9 mouse cellular contexts compared by ENCODE assay signal in the genomic region with DNA sequence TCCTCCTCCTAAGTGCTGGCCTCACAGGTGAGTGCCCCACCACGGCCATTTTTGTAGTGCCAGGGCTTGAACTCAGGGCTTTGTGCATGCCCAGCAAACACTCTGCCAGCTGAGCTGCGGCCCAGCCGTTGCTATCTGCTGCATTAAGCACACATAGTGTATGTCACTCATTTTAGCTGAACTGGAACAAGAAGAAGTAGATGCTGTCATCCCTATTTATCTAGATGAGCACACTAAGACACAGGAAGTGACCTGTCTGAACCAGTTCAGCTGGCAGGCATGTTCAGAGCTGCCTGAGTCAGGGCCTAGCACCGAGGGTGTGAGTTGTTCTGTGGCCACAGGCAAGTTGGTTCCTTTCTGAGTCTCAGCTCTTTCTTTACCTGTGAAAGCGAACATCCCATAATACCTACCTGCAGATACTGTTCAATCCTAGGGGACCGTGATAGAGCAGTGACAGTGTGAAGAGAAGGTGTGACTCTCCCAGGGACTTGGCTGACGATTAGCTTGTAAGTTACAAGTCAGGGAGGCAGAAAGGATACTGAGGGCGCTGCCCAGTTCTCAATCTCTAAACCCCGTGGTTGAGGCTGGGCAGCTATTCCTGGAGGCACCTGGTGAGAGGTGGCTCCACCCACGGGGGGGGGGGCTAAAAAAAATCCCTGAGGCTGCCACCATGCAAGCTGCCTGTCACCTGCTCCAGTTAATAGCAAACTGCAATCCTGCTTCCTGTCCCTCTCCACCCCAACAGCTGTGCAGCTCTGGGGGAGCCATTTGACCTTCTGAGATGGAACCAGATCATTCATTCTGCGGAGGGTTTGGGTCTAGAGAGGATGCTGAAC. TPM values are rescaled to one million over a fixed set of nuclear protein-coding genes. Genes with fewer than 3 reads are reported as not detected.
DNase-seq lines count a peak whose midpoint lies in the region; ATAC-seq and TF ChIP-seq lines count a peak whose summit lies in the region.
"Had no signal": no experiment of that assay in that cellular context is flagged by ENCODE, and none has a peak within 500 bp of the region (broad histone marks: within the 10 kb centered on the region; RNA-seq: fewer than 3 reads in every experiment).

No protein-coding gene starts in this region.

- no peaks in the 10 kb centered on the region for H3K9me3 ChIP-seq in liver, embryonic 16.5 days (replicated peaks; ENCODE audit: control insufficient read depth, low read length)
- H3K9me3 ChIP-seq in embryonic facial prominence, embryonic 11.5 days (replicated peaks; ENCODE audit: control insufficient read depth, low read length) = no peaks in the 10 kb centered on the region
- H3K9me3 ChIP-seq in kidney, postnatal 0 days (replicated peaks; ENCODE audit: low read length) = no peaks in the 10 kb centered on the region
- no peaks in the 10 kb centered on the region for H3K9me3 ChIP-seq in stomach, postnatal 0 days (ENCODE audit: control insufficient read depth, low read length)
- no peaks in the 10 kb centered on the region for H3K9me3 ChIP-seq in forebrain, postnatal 0 days (ENCODE audit: low read length)

- no peak for TF ChIP-seq EP300 in stomach, postnatal 0 days (optimal IDR thresholded peaks at IDR 0.05)

- TF ChIP-seq CTCF in kidney, postnatal 0 days (IDR thresholded peaks at IDR 0.05; ENCODE audit: low read depth) = no peak
- TF ChIP-seq CTCF in stomach, postnatal 0 days (IDR thresholded peaks at IDR 0.05; ENCODE audit: low read depth) = no peak
- TF ChIP-seq CTCF in forebrain, postnatal 0 days (IDR thresholded peaks at IDR 0.05; ENCODE audit: low read depth) = no peak

- H3K27ac ChIP-seq in liver, embryonic 16.5 days (ENCODE audit: low read length) = peak overlapping the region; percentile 16; the same call in 1 of the 2 replicates
- H3K27ac ChIP-seq in embryonic facial prominence, embryonic 11.5 days (replicated peaks; ENCODE audit: low read depth, low read length) = peak overlapping the region; percentile 16; the same call in 1 of the 2 replicates
- H3K27ac ChIP-seq in kidney, postnatal 0 days = peak overlapping the region; percentile 63; the same call in 1 of the 2 replicates
- H3K27ac ChIP-seq in stomach, postnatal 0 days (replicated peaks) = peak overlapping the region; percentile 8; the same call in 1 of the 2 replicates
- no peak overlapping the region for H3K27ac ChIP-seq in forebrain, postnatal 0 days (ENCODE audit: low read depth, low read length)

- H3K4me2 ChIP-seq in liver, embryonic 16.5 days (ENCODE audit: low read depth, low read length) = no peak overlapping the region
- H3K4me2 ChIP-seq in embryonic facial prominence, embryonic 11.5 days (ENCODE audit: low read depth, low read length) = no peak overlapping the region
- no peak overlapping the region for H3K4me2 ChIP-seq in kidney, postnatal 0 days (ENCODE audit: low read length)
- no peak overlapping the region for H3K4me2 ChIP-seq in stomach, postnatal 0 days (replicated peaks; ENCODE audit: low read depth)
- no peak overlapping the region for H3K4me2 ChIP-seq in forebrain, postnatal 0 days (ENCODE audit: low read depth)

- no peak for ATAC-seq in liver, embryonic 16.5 days (ENCODE audit: low read depth)
- ATAC-seq in embryonic facial prominence, embryonic 11.5 days (replicated peaks; ENCODE audit: insufficient number of reproducible peaks, low FRiP score, low TSS enrichment, low read depth) = no peak
- peak; percentile 52 for ATAC-seq in kidney, postnatal 0 days (replicated peaks; ENCODE audit: low FRiP score, low read depth)
- peak; percentile 45 for ATAC-seq in stomach, postnatal 0 days (ENCODE audit: low FRiP score, low TSS enrichment)
- ATAC-seq in frontal cortex, adult (ENCODE audit: low TSS enrichment) = no peak
- ATAC-seq in forebrain, postnatal 0 days = no peak
- no peak for ATAC-seq in erythroid progenitor cell, adult 5-6 weeks (replicated peaks; ENCODE audit: low FRiP score, poor library complexity, severe bottlenecking)

- WGBS in liver, embryonic 16.5 days (ENCODE audit: insufficient replicate concordance) = 40% methylated on average over 11 of the region's 11 CpGs
- WGBS in embryonic facial prominence, embryonic 11.5 days = 56% methylated on average over 11 of the region's 11 CpGs
- 49% methylated on average over 11 of the region's 11 CpGs for WGBS in kidney, postnatal 0 days
- WGBS in stomach, postnatal 0 days = 48% methylated on average over 11 of the region's 11 CpGs
- 64% methylated on average over 11 of the region's 11 CpGs for WGBS in forebrain, postnatal 0 days

- no peaks in the 10 kb centered on the region for H3K4me1 ChIP-seq in liver, embryonic 16.5 days (ENCODE audit: control insufficient read depth, low read depth, low read length)
- H3K4me1 ChIP-seq in embryonic facial prominence, embryonic 11.5 days (ENCODE audit: control insufficient read depth, insufficient read depth, low read length) = 0 out of 2 replicates have a peak, but pooled peaks cover 4% of the 10 kb centered on the region
- H3K4me1 ChIP-seq in kidney, postnatal 0 days (replicated peaks; ENCODE audit: insufficient read depth, low read length) = peaks cover 5% of the 10 kb centered on the region; the same call in 1 of the 2 replicates
- no peaks in the 10 kb centered on the region for H3K4me1 ChIP-seq in stomach, postnatal 0 days (replicated peaks; ENCODE audit: control insufficient read depth, insufficient read depth)
- no peaks in the 10 kb centered on the region for H3K4me1 ChIP-seq in forebrain, postnatal 0 days (ENCODE audit: insufficient read depth)

- no peak overlapping the region for H3K9ac ChIP-seq in liver, embryonic 16.5 days (ENCODE audit: low read depth, low read length)
- no peak overlapping the region for H3K9ac ChIP-seq in embryonic facial prominence, embryonic 11.5 days (replicated peaks; ENCODE audit: low read length)
- H3K9ac ChIP-seq in kidney, postnatal 0 days (ENCODE audit: low read depth, low read length) = no peak overlapping the region
- H3K9ac ChIP-seq in stomach, postnatal 0 days (ENCODE audit: low read length) = no peak overlapping the region
- no peak overlapping the region for H3K9ac ChIP-seq in forebrain, postnatal 0 days

- DNase-seq in liver = no peak
- DNase-seq in embryonic facial prominence, embryonic 11.5 days (ENCODE audit: low spot score) = no peak
- no peak for DNase-seq in kidney, postnatal 0 days (ENCODE audit: low spot score)
- peak; percentile 53 for DNase-seq in stomach, postnatal 0 days (ENCODE audit: low spot score)
- no peak for DNase-seq in forebrain, postnatal 0 days
- DNase-seq: gastrocnemius, postnatal 14 days had no signal

- H3K27me3 ChIP-seq in liver, embryonic 16.5 days (ENCODE audit: control insufficient read depth, insufficient read depth, low read depth, low read length) = no peaks in the 10 kb centered on the region
- no peaks in the 10 kb centered on the region for H3K27me3 ChIP-seq in embryonic facial prominence, embryonic 11.5 days (ENCODE audit: control insufficient read depth, insufficient read depth, low read length)
- no peaks in the 10 kb centered on the region for H3K27me3 ChIP-seq in kidney, postnatal 0 days (ENCODE audit: insufficient read depth, low read length)
- no peaks in the 10 kb centered on the region for H3K27me3 ChIP-seq in stomach, postnatal 0 days (ENCODE audit: control insufficient read depth, insufficient read depth, low read length)
- no peaks in the 10 kb centered on the region for H3K27me3 ChIP-seq in forebrain, postnatal 0 days (ENCODE audit: insufficient read depth, low read length)

- H3K36me3 ChIP-seq in liver, embryonic 16.5 days (ENCODE audit: control insufficient read depth, insufficient read depth) = no peaks in the 10 kb centered on the region
- no peaks in the 10 kb centered on the region for H3K36me3 ChIP-seq in embryonic facial prominence, embryonic 11.5 days (replicated peaks; ENCODE audit: control insufficient read depth, insufficient read depth, low read depth, low read length)
- no peaks in the 10 kb centered on the region for H3K36me3 ChIP-seq in kidney, postnatal 0 days (ENCODE audit: insufficient read depth, low read length)
- no peaks in the 10 kb centered on the region for H3K36me3 ChIP-seq in stomach, postnatal 0 days (ENCODE audit: control insufficient read depth, insufficient read depth, low read length)
- H3K36me3 ChIP-seq in forebrain, postnatal 0 days (ENCODE audit: insufficient read depth) = no peaks in the 10 kb centered on the region

- H3K4me3 ChIP-seq in liver, embryonic 16.5 days (ENCODE audit: low read depth, low read length) = no peak overlapping the region
- no peak overlapping the region for H3K4me3 ChIP-seq in embryonic facial prominence, embryonic 11.5 days (ENCODE audit: low read depth, low read length)
- no peak overlapping the region for H3K4me3 ChIP-seq in kidney, postnatal 0 days (replicated peaks; ENCODE audit: low read depth, low read length)
- no peak overlapping the region for H3K4me3 ChIP-seq in stomach, postnatal 0 days (ENCODE audit: low read depth, low read length)
- no peak overlapping the region for H3K4me3 ChIP-seq in forebrain, postnatal 0 days (ENCODE audit: low read depth, low read length)

RNA-seq across cellular contexts. Expression of a gene that starts 36.7 kb away (rescaled TPM):
- polyA plus RNA-seq in liver, embryonic 16.5 days (2015; fragmentation: Nextera tagmentation; extraction: Ambion mirVana) = 216 and 219 TPM in 2 replicates
- 410 and 431 TPM in 2 replicates for polyA plus RNA-seq in embryonic facial prominence, embryonic 11.5 days (2014; fragmentation: Nextera tagmentation; extraction: Ambion mirVana)
- 490 and 535 TPM in 2 replicates for polyA plus RNA-seq in kidney, postnatal 0 days (2015; fragmentation: Nextera tagmentation; extraction: Ambion mirVana)
- polyA plus RNA-seq in stomach, postnatal 0 days (2015; fragmentation: Nextera tagmentation; extraction: Ambion mirVana) = 369 and 402 TPM in 2 replicates
- 872 and 1,141 TPM in 2 replicates for total RNA-seq in forebrain, postnatal 0 days (2014; rRNA removed)
- 313 and 396 TPM in 2 replicates for polyA plus RNA-seq in forebrain, postnatal 0 days (2015; fragmentation: Nextera tagmentation; extraction: Ambion mirVana)
- 337 and 379 TPM in 2 replicates for total RNA-seq in erythroid progenitor cell, adult 5-6 weeks (2015; ENCODE audit: low replicate concordance)
- 133 and 171 TPM in 2 replicates for total RNA-seq in erythroid progenitor cell, adult 5-6 weeks (2017; ENCODE audit: low replicate concordance)

RNA-seq across cellular contexts. Expression of a gene that starts 53.3 kb away (rescaled TPM):
- polyA plus RNA-seq in liver, embryonic 16.5 days (2015; fragmentation: Nextera tagmentation; extraction: Ambion mirVana) = 37.5 and 40.6 TPM in 2 replicates
- polyA plus RNA-seq in embryonic facial prominence, embryonic 11.5 days (2014; fragmentation: Nextera tagmentation; extraction: Ambion mirVana) = 608 and 653 TPM in 2 replicates
- polyA plus RNA-seq in kidney, postnatal 0 days (2015; fragmentation: Nextera tagmentation; extraction: Ambion mirVana) = 764 and 829 TPM in 2 replicates
- 201 and 224 TPM in 2 replicates for polyA plus RNA-seq in stomach, postnatal 0 days (2015; fragmentation: Nextera tagmentation; extraction: Ambion mirVana)
- total RNA-seq in forebrain, postnatal 0 days (2014; rRNA removed) = 134 and 153 TPM in 2 replicates
- 177 and 185 TPM in 2 replicates for polyA plus RNA-seq in forebrain, postnatal 0 days (2015; fragmentation: Nextera tagmentation; extraction: Ambion mirVana)
- total RNA-seq in erythroid progenitor cell, adult 5-6 weeks (2015; ENCODE audit: low replicate concordance) = 14.7 TPM in 1 of 2 replicates, not detected in the other
- 2.7 TPM in 1 of 2 replicates, not detected in the other for total RNA-seq in erythroid progenitor cell, adult 5-6 weeks (2017; ENCODE audit: low replicate concordance)

Comparison
In these comparisons a context has a peak if more than half of its experiments do, and no peak if none do; other contexts are left out.
1. ATAC-seq: peak in kidney, postnatal 0 days (single experiment) and stomach, postnatal 0 days (single experiment); none in liver, embryonic 16.5 days (single experiment), embryonic facial prominence, embryonic 11.5 days (single experiment), frontal cortex, adult (single experiment), forebrain, postnatal 0 days (single experiment) and erythroid progenitor cell, adult 5-6 weeks (single experiment).